In the genomic region with DNA sequence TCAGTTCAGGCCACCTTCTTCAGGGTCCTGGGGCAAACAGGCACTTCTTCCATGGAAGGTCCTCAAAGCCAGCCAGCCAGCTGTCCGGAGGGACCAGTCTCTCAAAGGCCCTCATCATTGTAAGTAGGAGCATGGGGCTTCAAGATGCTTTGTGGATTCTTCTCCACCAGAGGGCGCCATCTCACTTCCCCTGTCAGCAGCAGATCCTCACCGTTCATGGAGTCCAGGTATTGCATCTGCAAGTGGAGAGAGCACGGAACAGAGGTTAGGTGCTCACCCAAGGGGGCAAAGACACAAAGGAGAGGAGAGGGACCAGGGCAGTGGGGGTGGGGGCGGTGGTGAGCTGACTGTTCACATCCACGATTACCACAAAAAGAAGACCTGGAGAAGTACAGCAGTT, we compare ENCODE assay signal across 9 mouse cellular contexts. TPM values are rescaled to one million over a fixed set of nuclear protein-coding genes. Genes with fewer than 3 reads are reported as not detected.
DNase-seq lines count a peak whose midpoint lies in the region; ATAC-seq lines count a peak whose summit lies in the region.
"Had no signal": no experiment of that assay in that cellular context is flagged by ENCODE, and none has a peak within 500 bp of the region (broad histone marks: within the 10 kb centered on the region; RNA-seq: fewer than 3 reads in every experiment).

No protein-coding gene starts in this region.

- no peak overlapping the region for H3K9ac ChIP-seq in hindbrain, embryonic 13.5 days
- H3K9ac ChIP-seq in intestine, embryonic 14.5 days (ENCODE audit: low read length) = no peak overlapping the region
- H3K9ac ChIP-seq: stomach, embryonic 15.5 days had no signal

- H3K4me2 ChIP-seq in hindbrain, embryonic 13.5 days = no peak overlapping the region
- no peak overlapping the region for H3K4me2 ChIP-seq in intestine, embryonic 14.5 days (ENCODE audit: low read length)
- H3K4me2 ChIP-seq: stomach, embryonic 15.5 days had no signal

- DNase-seq in hindbrain, embryonic 10.5 days (ENCODE audit: low spot score) = peak; percentile 80
- peak; percentile 65 for DNase-seq in cerebellum, adult 11-12 months
- DNase-seq in frontal cortex, postnatal 14 days (ENCODE audit: low spot score in 2 of 2) = peak; percentile 57 to 77
- peak; percentile 92 for DNase-seq in intestine, embryonic 14.5 days (ENCODE audit: low spot score)
- DNase-seq in left cerebral cortex, postnatal 25 days (ENCODE audit: low spot score in 2 of 2) = peak; percentile 81 to 84
- peak; percentile 18 to 57 for DNase-seq in monocyte, adult 2 months (ENCODE audit: low read depth in 1 of 2, low spot score in 2 of 2)
- DNase-seq in spleen, postnatal 10 days (ENCODE audit: low spot score in 2 of 2) = peak; percentile 68 to 84

- no peak overlapping the region for H3K4me3 ChIP-seq in hindbrain, embryonic 10.5 days
- no peak overlapping the region for H3K4me3 ChIP-seq in hindbrain, embryonic 13.5 days
- no peak overlapping the region for H3K4me3 ChIP-seq in intestine, embryonic 14.5 days (ENCODE audit: low read depth, low read length)
- H3K4me3 ChIP-seq: stomach, embryonic 15.5 days had no signal

- whole genome bisulfite sequencing in hindbrain, embryonic 10.5 days = 46% methylated on average over 6 of the region's 6 CpGs
- WGBS in hindbrain, embryonic 13.5 days = 37% methylated on average over 6 of the region's 6 CpGs
- WGBS in intestine, embryonic 14.5 days = 28% methylated on average over 6 of the region's 6 CpGs

- H3K36me3 ChIP-seq in hindbrain, embryonic 10.5 days = peaks cover 79% of the 10 kb centered on the region
- H3K36me3 ChIP-seq in hindbrain, embryonic 13.5 days = peaks cover 66% of the 10 kb centered on the region
- peaks cover 64% of the 10 kb centered on the region for H3K36me3 ChIP-seq in intestine, embryonic 14.5 days (ENCODE audit: control insufficient read depth, insufficient read depth, low read length)

- intact Hi-C loops in left cerebral cortex, postnatal 25 days (cut with DNase I) = loop anchor here (1.0 kb wide), 1 partner anchor 98 kb away; no protein-coding TSS in a partner anchor

- no peaks in the 10 kb centered on the region for H3K27me3 ChIP-seq in hindbrain, embryonic 10.5 days (ENCODE audit: insufficient read depth, poor library complexity, severe bottlenecking)
- no peaks in the 10 kb centered on the region for H3K27me3 ChIP-seq in hindbrain, embryonic 13.5 days
- H3K27me3 ChIP-seq in intestine, embryonic 14.5 days (replicated peaks; ENCODE audit: control insufficient read depth, insufficient read depth, low read length) = no peaks in the 10 kb centered on the region
- H3K27me3 ChIP-seq: stomach, embryonic 15.5 days had no signal

- H3K4me1 ChIP-seq in hindbrain, embryonic 10.5 days (replicated peaks) = no peaks in the 10 kb centered on the region
- H3K4me1 ChIP-seq in hindbrain, embryonic 13.5 days (replicated peaks) = no peaks in the 10 kb centered on the region
- H3K4me1 ChIP-seq in intestine, embryonic 14.5 days (replicated peaks; ENCODE audit: control insufficient read depth, insufficient read depth, low read length) = no peaks in the 10 kb centered on the region
- H3K4me1 ChIP-seq: stomach, embryonic 15.5 days had no signal

- H3K27ac ChIP-seq in hindbrain, embryonic 10.5 days = no peak overlapping the region
- no peak overlapping the region for H3K27ac ChIP-seq in hindbrain, embryonic 13.5 days
- H3K27ac ChIP-seq in intestine, embryonic 14.5 days (ENCODE audit: low read depth) = no peak overlapping the region
- H3K27ac ChIP-seq: stomach, embryonic 15.5 days had no signal

- no peak; the same call in 1 of the 2 replicates for ATAC-seq in hindbrain, embryonic 13.5 days (ENCODE audit: low FRiP score)
- ATAC-seq in intestine, embryonic 14.5 days (replicated peaks; ENCODE audit: low FRiP score, low TSS enrichment, low read depth) = no peak; the same call in 1 of the 2 replicates

- H3K9me3 ChIP-seq in hindbrain, embryonic 10.5 days = no peaks in the 10 kb centered on the region
- no peaks in the 10 kb centered on the region for H3K9me3 ChIP-seq in hindbrain, embryonic 13.5 days
- H3K9me3 ChIP-seq in intestine, embryonic 14.5 days (ENCODE audit: control insufficient read depth, low read length) = no peaks in the 10 kb centered on the region
- H3K9me3 ChIP-seq: stomach, embryonic 15.5 days had no signal

RNA-seq across cellular contexts. Expression of a gene that starts 13.6 kb away (rescaled TPM):
- 0.24 and 0.44 TPM in 2 replicates for polyA plus RNA-seq in hindbrain, embryonic 10.5 days (2016; fragmentation: Nextera tagmentation; extraction: Ambion mirVana)
- polyA plus RNA-seq in hindbrain, embryonic 13.5 days (2015; fragmentation: Nextera tagmentation; extraction: Ambion mirVana) = 0.60 and 0.63 TPM in 2 replicates
- 0.12 and 0.23 TPM in 2 replicates for polyA plus RNA-seq in intestine, embryonic 14.5 days (2014; fragmentation: Nextera tagmentation; extraction: Ambion mirVana)
- not detected for total RNA-seq in left cerebral cortex, postnatal 25 days (2021)

RNA-seq across cellular contexts. Expression of a gene that starts 21.6 kb away (rescaled TPM):
- 247 and 261 TPM in 2 replicates for polyA plus RNA-seq in hindbrain, embryonic 10.5 days (2016; fragmentation: Nextera tagmentation; extraction: Ambion mirVana)
- polyA plus RNA-seq in hindbrain, embryonic 13.5 days (2015; fragmentation: Nextera tagmentation; extraction: Ambion mirVana) = 148 and 152 TPM in 2 replicates
- 251 and 255 TPM in 2 replicates for polyA plus RNA-seq in intestine, embryonic 14.5 days (2014; fragmentation: Nextera tagmentation; extraction: Ambion mirVana)
- 10 to 100 TPM; 57.5 to 71.9 TPM for total RNA-seq in left cerebral cortex, postnatal 25 days (2021)

RNA-seq across cellular contexts. Expression of a gene that starts 29.1 kb away (rescaled TPM):
- 8.4 and 16.0 TPM in 2 replicates for polyA plus RNA-seq in hindbrain, embryonic 10.5 days (2016; fragmentation: Nextera tagmentation; extraction: Ambion mirVana)
- 28.5 and 28.6 TPM in 2 replicates for polyA plus RNA-seq in hindbrain, embryonic 13.5 days (2015; fragmentation: Nextera tagmentation; extraction: Ambion mirVana)
- 12.8 and 13.2 TPM in 2 replicates for polyA plus RNA-seq in intestine, embryonic 14.5 days (2014; fragmentation: Nextera tagmentation; extraction: Ambion mirVana)
- total RNA-seq in left cerebral cortex, postnatal 25 days (2021) = 10 to 100 TPM; 58.7 to 62.3 TPM

Comparison
In these comparisons a context has a peak if more than half of its experiments do, and no peak if none do; other contexts are left out.
1. DNase-seq: peak in every context shown above with its lines; median percentile 92 in intestine, embryonic 14.5 days; 82 in left cerebral cortex, postnatal 25 days; 80 in hindbrain, embryonic 10.5 days; 76 in spleen, postnatal 10 days; 67 in frontal cortex, postnatal 14 days; 65 in cerebellum, adult 11-12 months; 38 in monocyte, adult 2 months.